Mouse (Mus musculus) bone marrow, adult 2 months (tissue): Measurements from ENCODE around the gene Rgs12.

Experiments used
- CTCF ChIP-seq: fragments of 200-500 bp; IDR thresholded peaks from 2 replicates; pipeline ENCODE4 v1.5.1; 2011; ENCODE audit warnings: low read length, control low read depth; ENCODE audit not compliant: control insufficient read depth, insufficient read depth
- POLR2A ChIP-seq: fragments of 200-500 bp; IDR thresholded peaks from 2 replicates; pipeline ENCODE4 v1.6.1; 2011; ENCODE audit warnings: low read depth, mild to moderate bottlenecking, control low read depth, low read length, borderline replicate concordance; ENCODE audit not compliant: control insufficient read depth

GRCm38 (mm10) chr5:34976540-34977292, 27.5 kb downstream of the Rgs12 start:
- no peak for TF ChIP-seq CTCF
- TF ChIP-seq POLR2A = no peak
